Mouse (Mus musculus): Measurements from ENCODE around the gene Slc6a21. TPM values are rescaled to one million over a fixed set of nuclear protein-coding genes. Genes with fewer than 3 reads are reported as not detected.

Gene Slc6a21
- polyA plus RNA-seq, 1 experiment from 2014 or later = not detected

GRCm38 (mm10) chr7:45325800-45326199 is 48.5 kb downstream of the Slc6a21 start:
- no peak overlapping the region for H3K4me3 ChIP-seq
- no peaks in the 10 kb centered on the region for H3K36me3 ChIP-seq (ENCODE audit: poor library complexity, severe bottlenecking)
- H3K9me3 ChIP-seq (replicated peaks) = no peaks in the 10 kb centered on the region
- no peak overlapping the region for H3K27ac ChIP-seq
- ATAC-seq = no peak
- H3K4me2 ChIP-seq = no peak overlapping the region
- no peak overlapping the region for H3K9ac ChIP-seq
- no peaks in the 10 kb centered on the region for H3K27me3 ChIP-seq
- no peaks in the 10 kb centered on the region for H3K4me1 ChIP-seq

DNA sequence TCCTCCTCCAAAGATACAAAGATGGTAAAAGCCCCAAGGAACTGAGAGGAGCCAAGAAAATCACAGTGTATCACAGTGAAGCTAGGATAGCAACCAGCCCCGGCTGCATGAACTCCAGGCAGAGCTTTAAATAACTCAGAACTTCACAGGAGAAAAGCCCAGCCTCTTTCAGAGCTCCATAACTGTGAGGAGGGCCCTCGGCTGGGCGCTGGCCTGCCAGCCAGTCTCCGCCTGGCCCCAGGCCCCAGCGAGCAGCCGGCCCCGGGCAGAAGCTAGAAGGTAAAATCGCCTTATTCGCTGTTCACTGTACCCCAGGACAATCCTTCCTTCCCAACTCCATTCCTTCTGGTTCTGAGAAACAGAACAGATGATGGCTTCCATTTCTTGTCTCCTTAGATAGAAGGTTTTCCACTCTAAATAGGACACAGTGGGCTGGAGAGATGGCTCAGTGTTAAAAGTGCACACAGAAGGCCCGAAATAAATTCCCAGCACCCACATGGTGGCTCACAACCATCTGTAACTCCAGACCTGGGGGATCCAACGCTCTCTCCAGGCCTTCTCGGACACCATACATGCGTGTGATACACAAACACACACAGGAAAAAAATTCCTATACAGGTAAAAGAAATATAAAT is 51.6 kb downstream of the Slc6a21 start:
- no peaks in the 10 kb centered on the region for H3K36me3 ChIP-seq (ENCODE audit: poor library complexity, severe bottlenecking)
- 85% methylated on average over 13 of the region's 13 CpGs for WGBS
- H3K9ac ChIP-seq = no peak overlapping the region
- no peak for ATAC-seq
- H3K9me3 ChIP-seq (replicated peaks) = no peaks in the 10 kb centered on the region
- H3K27ac ChIP-seq = no peak overlapping the region
- H3K27me3 ChIP-seq = 0 out of 2 replicates have a peak, but pooled peaks cover 4% of the 10 kb centered on the region
- peaks cover 11% of the 10 kb centered on the region for H3K4me1 ChIP-seq
- no peak overlapping the region for H3K4me3 ChIP-seq
- H3K4me2 ChIP-seq = no peak overlapping the region

GRCm38 (mm10) chr7:45331502-45331901 is 54.2 kb downstream of the Slc6a21 start:
- Histone ChIP-seq H3K9ac (no peak overlapping the region), H3K9me3 (replicated peaks) (no peaks in the 10 kb centered on the region), H3K27ac (no peak overlapping the region), H3K4me1 (peaks cover 13% of the 10 kb centered on the region), H3K4me3 (no peak overlapping the region), H3K36me3 (ENCODE audit: poor library complexity, severe bottlenecking) (no peaks in the 10 kb centered on the region), H3K27me3 (peaks cover 17% of the 10 kb centered on the region), H3K4me2 (no peak overlapping the region)
- WGBS = 85% methylated on average over 6 of the region's 6 CpGs
- ATAC-seq = no peak

DNA sequence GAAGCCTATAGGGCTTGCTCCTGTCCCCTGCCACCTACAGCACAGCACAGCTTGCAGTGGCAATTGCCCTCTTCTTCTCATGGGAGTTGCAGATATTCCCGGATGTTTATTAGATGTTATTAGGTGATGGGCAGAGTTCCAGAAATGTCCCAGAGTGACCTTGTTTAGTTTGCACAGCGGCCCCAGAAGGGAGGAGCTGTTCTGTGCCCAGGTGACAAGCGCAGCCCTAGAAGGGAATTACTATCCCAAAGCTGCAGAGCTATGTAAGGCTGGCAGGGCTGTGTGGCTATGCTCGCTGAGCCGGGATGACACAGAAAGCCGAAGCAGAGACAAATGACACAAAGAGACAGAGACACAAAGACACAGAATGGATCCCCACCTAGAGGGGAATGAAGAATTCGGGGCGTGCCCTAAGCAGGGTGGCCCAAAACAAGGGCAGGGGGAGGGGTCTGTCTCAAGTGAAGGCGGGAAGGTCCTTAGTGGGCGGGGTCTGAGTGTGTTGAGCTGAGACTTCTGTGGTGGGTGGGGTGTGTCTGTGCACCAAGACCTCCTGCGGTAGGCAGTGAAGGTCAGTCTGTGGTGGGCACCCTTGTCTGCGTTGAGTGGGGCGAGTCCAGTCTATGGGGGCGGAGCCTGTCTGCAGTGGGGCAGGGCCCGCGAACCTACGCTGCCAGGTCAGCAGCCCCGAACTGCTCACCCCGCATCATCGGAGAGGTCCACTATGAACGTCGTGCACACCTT is 55.5 kb downstream of the Slc6a21 start:
- H3K4me1 ChIP-seq = peaks cover 15% of the 10 kb centered on the region
- 3% methylated on average over 22 of the region's 22 CpGs for WGBS
- no peak overlapping the region for H3K27ac ChIP-seq
- peak overlapping the region; percentile 76 for H3K9ac ChIP-seq
- no peaks in the 10 kb centered on the region for H3K9me3 ChIP-seq (replicated peaks)
- peaks cover 29% of the 10 kb centered on the region for H3K27me3 ChIP-seq
- peak overlapping the region; percentile 52 for H3K4me3 ChIP-seq
- H3K4me2 ChIP-seq = peak overlapping the region; percentile 95
- H3K36me3 ChIP-seq (ENCODE audit: poor library complexity, severe bottlenecking) = no peaks in the 10 kb centered on the region
- ATAC-seq = peak; percentile 32

GRCm38 (mm10) chr7:45333431-45333982 is 56.2 kb downstream of the Slc6a21 start, which contains the start of gene Trpm4:
Trpm4 (minus strand) TSS chr7:45333780.
- peak; percentile 62 for ATAC-seq
- H3K9ac ChIP-seq = peak within 1 kb of the TSS; percentile 76
- peak within 1 kb of the TSS; percentile 95 for H3K4me2 ChIP-seq
- H3K27ac ChIP-seq = no peak within 1 kb of the TSS
- under 1% methylated on average over 38 of the region's 38 CpGs for WGBS
- H3K27me3 ChIP-seq = peaks cover 35% of the 10 kb centered on the region
- H3K9me3 ChIP-seq (replicated peaks) = no peaks in the 10 kb centered on the region
- H3K4me3 ChIP-seq = peak within 1 kb of the TSS; percentile 52
- peaks cover 22% of the 10 kb centered on the region for H3K4me1 ChIP-seq
- H3K36me3 ChIP-seq (ENCODE audit: poor library complexity, severe bottlenecking) = no peaks in the 10 kb centered on the region

GRCm38 (mm10) chr7:45334605-45335004 is 57.3 kb downstream of the Slc6a21 start:
- ATAC-seq = no peak
- Histone ChIP-seq H3K4me1 (peaks cover 33% of the 10 kb centered on the region), H3K27me3 (peaks cover 38% of the 10 kb centered on the region), H3K4me2 (no peak overlapping the region), H3K4me3 (no peak overlapping the region), H3K9ac (no peak overlapping the region), H3K9me3 (replicated peaks) (no peaks in the 10 kb centered on the region), H3K36me3 (ENCODE audit: poor library complexity, severe bottlenecking) (no peaks in the 10 kb centered on the region), H3K27ac (no peak overlapping the region)
- WGBS = 26% methylated on average over 3 of the region's 3 CpGs

GRCm38 (mm10) chr7:45335056-45335455 is 57.7 kb downstream of the Slc6a21 start, which contains the start of gene Hrc:
Hrc (plus strand) TSS chr7:45335290.
- H3K9ac ChIP-seq = no peak within 1 kb of the TSS
- no peak for ATAC-seq
- H3K36me3 ChIP-seq (ENCODE audit: poor library complexity, severe bottlenecking) = no peaks in the 10 kb centered on the region
- H3K4me2 ChIP-seq = peak within 1 kb of the TSS; percentile 95
- WGBS = 32% methylated on average over 5 of the region's 5 CpGs
- no peak within 1 kb of the TSS for H3K27ac ChIP-seq
- peaks cover 37% of the 10 kb centered on the region for H3K4me1 ChIP-seq
- H3K9me3 ChIP-seq (replicated peaks) = no peaks in the 10 kb centered on the region
- H3K27me3 ChIP-seq = peaks cover 38% of the 10 kb centered on the region
- 0 out of 2 replicates have a peak within 1 kb of the TSS, but pooled peaks have one; percentile 52 for H3K4me3 ChIP-seq

DNA sequence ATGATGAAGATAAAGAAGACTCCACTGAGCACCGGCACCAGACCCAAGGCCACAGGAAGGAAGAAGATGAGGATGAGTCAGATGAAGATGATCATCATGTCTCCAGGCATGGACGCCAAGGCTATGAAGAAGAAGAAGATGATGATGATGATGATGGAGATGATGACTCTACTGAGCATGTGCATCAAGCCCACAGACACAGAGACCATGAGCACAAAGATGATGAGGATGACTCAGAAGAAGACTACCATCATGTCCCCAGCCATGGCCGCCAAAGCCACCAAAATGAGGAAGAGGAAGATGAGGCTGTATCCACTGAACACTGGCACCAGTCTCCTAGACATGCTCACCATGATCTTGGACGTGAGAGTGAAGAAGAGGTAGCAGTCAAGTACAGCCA is 59.0 kb downstream of the Slc6a21 start:
- no peak overlapping the region for H3K4me3 ChIP-seq
- H3K4me2 ChIP-seq = no peak overlapping the region
- no peak overlapping the region for H3K9ac ChIP-seq
- H3K4me1 ChIP-seq = peaks cover 50% of the 10 kb centered on the region
- no peaks in the 10 kb centered on the region for H3K9me3 ChIP-seq (replicated peaks)
- H3K27me3 ChIP-seq = peaks cover 38% of the 10 kb centered on the region
- no peak for ATAC-seq
- 88% methylated on average over 4 of the region's 4 CpGs for WGBS
- no peak overlapping the region for H3K27ac ChIP-seq
- H3K36me3 ChIP-seq (ENCODE audit: poor library complexity, severe bottlenecking) = no peaks in the 10 kb centered on the region

GRCm38 (mm10) chr7:45337469-45337868 is 60.2 kb downstream of the Slc6a21 start:
- Histone ChIP-seq H3K36me3 (ENCODE audit: poor library complexity, severe bottlenecking) (no peaks in the 10 kb centered on the region), H3K4me2 (no peak overlapping the region), H3K27me3 (peaks cover 34% of the 10 kb centered on the region), H3K9me3 (replicated peaks) (no peaks in the 10 kb centered on the region), H3K9ac (no peak overlapping the region), H3K4me1 (peaks cover 47% of the 10 kb centered on the region), H3K27ac (no peak overlapping the region), H3K4me3 (no peak overlapping the region)
- WGBS = 14% methylated on average over 4 of the region's 4 CpGs
- no peak for ATAC-seq

- ATAC-seq = no peak
- WGBS = 2% methylated on average over 14 of the region's 14 CpGs
- Histone ChIP-seq H3K4me1 (peaks cover 40% of the 10 kb centered on the region), H3K4me3 (peak overlapping the region; percentile 53; the same call in 1 of the 2 replicates), H3K27me3 (peaks cover 34% of the 10 kb centered on the region), H3K9ac (peak overlapping the region; percentile 73; the same call in 1 of the 2 replicates), H3K36me3 (ENCODE audit: poor library complexity, severe bottlenecking) (no peaks in the 10 kb centered on the region; the same call in 1 of the 2 replicates), H3K9me3 (replicated peaks) (no peaks in the 10 kb centered on the region), H3K4me2 (peak overlapping the region; percentile 85), H3K27ac (no peak overlapping the region)
Observed at GRCm38 (mm10) chr7:45338161-45338911, 61.0 kb downstream of the Slc6a21 start.

All from forebrain, embryonic 13.5 days (tissue).